Mouse (Mus musculus) embryonic facial prominence, embryonic 14.5 days (tissue): ENCODE measurements around the gene Sema4d. TPM values are rescaled to one million over a fixed set of nuclear protein-coding genes. Genes with fewer than 3 reads are reported as not detected.
"Not testable (repeated sequence)": the region's sequence is repeated elsewhere in the genome, so short reads cannot be mapped to it uniquely, and the experiment has no call there.

Experiments
- ATAC-seq: fragments of 200-750 bp; cut with Nextera tagmentation; 2 replicates; pipeline ENCODE4 v1.8.0; 2017; ENCODE audit warnings: low read depth, moderate number of reproducible peaks, moderate TSS enrichment
- DNase-seq: peaks from one replicate; pipeline ENCODE4 v3.0.0-alpha.2; 2015; ENCODE audit warnings: low spot score
- H3K27ac ChIP-seq: fragments of 300-500 bp; sonication (generic); replicated peaks from 2 replicates; pipeline ENCODE4 v1.5.1; 2014; ENCODE audit warnings: low read depth, mild to moderate bottlenecking, low read length, moderate library complexity
- H3K27me3 ChIP-seq: fragments of 300-500 bp; sonication (generic); replicated peaks from 2 replicates; pipeline ENCODE4 v1.6.1; 2014; ENCODE audit warnings: low read length; ENCODE audit not compliant: control insufficient read depth, insufficient read depth
- H3K36me3 ChIP-seq: fragments of 300-500 bp; sonication (generic); 2 replicates; pipeline ENCODE4 v1.6.1; 2014; ENCODE audit warnings: low read length, mixed read lengths; ENCODE audit not compliant: control insufficient read depth, insufficient read depth
- H3K4me1 ChIP-seq: fragments of 300-500 bp; sonication (generic); 2 replicates; pipeline ENCODE4 v1.6.1; 2014; ENCODE audit warnings: antibody characterized with exemption, low read length; ENCODE audit not compliant: control insufficient read depth, insufficient read depth
- H3K4me2 ChIP-seq: fragments of 300-500 bp; sonication (generic); 2 replicates; pipeline ENCODE4 v1.6.1; 2014; ENCODE audit warnings: low read depth, mild to moderate bottlenecking, low read length, moderate library complexity, mixed read lengths
- H3K4me3 ChIP-seq: fragments of 300-500 bp; sonication (generic); 2 replicates; pipeline ENCODE4 v1.5.1; 2014; ENCODE audit warnings: low read depth, mild to moderate bottlenecking, low read length
- H3K9ac ChIP-seq: fragments of 300-500 bp; sonication (generic); 2 replicates; pipeline ENCODE4 v1.6.1; 2014; ENCODE audit warnings: low read depth, mild to moderate bottlenecking, low read length, moderate library complexity, mixed read lengths
- H3K9me3 ChIP-seq: fragments of 300-500 bp; sonication (generic); 2 replicates; pipeline ENCODE4 v1.6.1; 2016; ENCODE audit warnings: low read length; ENCODE audit not compliant: control insufficient read depth
- WGBS: fragments of 180-500 bp; shearing (Covaris S2); extraction: QIAGEN DNeasy Blood & Tissue Kit; methylation state at CpG from one replicate; pipeline ENCODE4 v1.1.7; 2014; 5-methylcytosine and 5-hydroxymethylcytosine counted together
- polyA plus RNA-seq: library from polyadenylated mRNA; unstranded; fragments of >200 nt; fragmentation: Nextera tagmentation; extraction: Ambion mirVana; gene quantifications from 2 replicates; pipeline ENCODE4 v1.2.1, GENCODE M21; 2014

The Sema4d gene
- polyA plus RNA-seq, 1 experiment from 2014 or later: 11.7 TPM

GRCm38 (mm10) chr13:51835208-51835607, 41.7 kb upstream of the Sema4d start:
- H3K9me3 ChIP-seq, H3K36me3 ChIP-seq, H3K27me3 ChIP-seq, H3K4me3 ChIP-seq, H3K9ac ChIP-seq, H3K4me2 ChIP-seq, DNase-seq, ATAC-seq, H3K27ac ChIP-seq, H3K4me1 ChIP-seq: not testable (repeated sequence)
- 77% methylated on average over 4 of the region's 4 CpGs for WGBS

GRCm38 (mm10) chr13:51834520-51834919, 41.0 kb upstream of the Sema4d start:
- ATAC-seq (no peak), DNase-seq (no peak)
- no peak overlapping the region for H3K27ac ChIP-seq
- no peaks in the 10 kb centered on the region for H3K9me3 ChIP-seq
- 79% methylated on average over 2 of the region's 2 CpGs for WGBS
- no peaks in the 10 kb centered on the region for H3K4me1 ChIP-seq
- H3K4me3 ChIP-seq: no peak overlapping the region
- no peak overlapping the region for H3K4me2 ChIP-seq
- H3K27me3 ChIP-seq: no peaks in the 10 kb centered on the region
- no peaks in the 10 kb centered on the region for H3K36me3 ChIP-seq
- no peak overlapping the region for H3K9ac ChIP-seq

- H3K27me3 ChIP-seq, DNase-seq, H3K36me3 ChIP-seq, H3K4me3 ChIP-seq, ATAC-seq, H3K4me1 ChIP-seq, H3K27ac ChIP-seq, H3K9me3 ChIP-seq, H3K9ac ChIP-seq, H3K4me2 ChIP-seq: not testable (repeated sequence)
- 63% methylated on average over 8 of the region's 8 CpGs for WGBS
Measured at GRCm38 (mm10) chr13:51834024-51834423, 40.5 kb upstream of the Sema4d start.

- no peak overlapping the region for H3K9ac ChIP-seq
- no peaks in the 10 kb centered on the region for H3K36me3 ChIP-seq
- ATAC-seq: 0 out of 2 replicates have a peak, but pooled peaks have one; percentile 35
- H3K9me3 ChIP-seq: no peaks in the 10 kb centered on the region
- no peak for DNase-seq
- no peaks in the 10 kb centered on the region for H3K27me3 ChIP-seq
- H3K4me2 ChIP-seq: no peak overlapping the region
- H3K27ac ChIP-seq: no peak overlapping the region
- 56% methylated on average over 2 of the region's 2 CpGs for WGBS
- no peak overlapping the region for H3K4me3 ChIP-seq
- H3K4me1 ChIP-seq: no peaks in the 10 kb centered on the region
Measured at GRCm38 (mm10) chr13:51833611-51834010, 40.1 kb upstream of the Sema4d start.

- Histone ChIP-seq H3K9me3 (no peaks in the 10 kb centered on the region), H3K36me3 (no peaks in the 10 kb centered on the region), H3K27me3 (no peaks in the 10 kb centered on the region), H3K9ac (no peak overlapping the region), H3K4me3 (no peak overlapping the region), H3K4me2 (no peak overlapping the region), H3K4me1 (no peaks in the 10 kb centered on the region), H3K27ac (no peak overlapping the region)
- DNase-seq (no peak), ATAC-seq (no peak)
- WGBS: 85% methylated on average over 6 of the region's 6 CpGs
Measured at GRCm38 (mm10) chr13:51832491-51832890, 38.9 kb upstream of the Sema4d start.

GRCm38 (mm10) chr13:51830744-51831450, 37.4 kb upstream of the Sema4d start:
- H3K4me3 ChIP-seq: no peak overlapping the region
- no peak overlapping the region for H3K27ac ChIP-seq
- 34% methylated on average over 10 of the region's 10 CpGs for WGBS
- H3K9ac ChIP-seq: no peak overlapping the region
- H3K9me3 ChIP-seq: no peaks in the 10 kb centered on the region
- DNase-seq (no peak), ATAC-seq (no peak)
- no peak overlapping the region for H3K4me2 ChIP-seq
- H3K36me3 ChIP-seq: no peaks in the 10 kb centered on the region
- no peaks in the 10 kb centered on the region for H3K27me3 ChIP-seq
- H3K4me1 ChIP-seq: no peaks in the 10 kb centered on the region

GRCm38 (mm10) chr13:51823822-51824495, 30.4 kb upstream of the Sema4d start:
- ATAC-seq (no peak), DNase-seq (peak; percentile 53)
- no peak overlapping the region for H3K9ac ChIP-seq
- H3K4me3 ChIP-seq: no peak overlapping the region
- no peaks in the 10 kb centered on the region for H3K9me3 ChIP-seq
- no peak overlapping the region for H3K27ac ChIP-seq
- H3K4me1 ChIP-seq: peaks cover 15% of the 10 kb centered on the region; the same call in 1 of the 2 replicates
- H3K36me3 ChIP-seq: no peaks in the 10 kb centered on the region
- 43% methylated on average over 8 of the region's 8 CpGs for WGBS
- no peak overlapping the region for H3K4me2 ChIP-seq
- no peaks in the 10 kb centered on the region for H3K27me3 ChIP-seq

GRCm38 (mm10) chr13:51821988-51822387, 28.4 kb upstream of the Sema4d start:
- peaks cover 15% of the 10 kb centered on the region; the same call in 1 of the 2 replicates for H3K4me1 ChIP-seq
- no peak overlapping the region for H3K4me3 ChIP-seq
- H3K36me3 ChIP-seq: no peaks in the 10 kb centered on the region
- ATAC-seq: no peak
- no peak overlapping the region for H3K27ac ChIP-seq
- no peaks in the 10 kb centered on the region for H3K9me3 ChIP-seq
- H3K27me3 ChIP-seq: no peaks in the 10 kb centered on the region
- no peak overlapping the region for H3K9ac ChIP-seq
- H3K4me2 ChIP-seq: no peak overlapping the region
- 55% methylated on average over 2 of the region's 3 CpGs for WGBS
- no peak for DNase-seq

GRCm38 (mm10) chr13:51819351-51819750, 25.8 kb upstream of the Sema4d start:
- Histone ChIP-seq H3K27me3 (no peaks in the 10 kb centered on the region), H3K4me2 (no peak overlapping the region), H3K27ac (no peak overlapping the region), H3K9ac (no peak overlapping the region), H3K4me3 (no peak overlapping the region), H3K9me3 (no peaks in the 10 kb centered on the region), H3K36me3 (no peaks in the 10 kb centered on the region), H3K4me1 (peaks cover 15% of the 10 kb centered on the region; the same call in 1 of the 2 replicates)
- WGBS: 75% methylated on average over 6 of the region's 6 CpGs
- ATAC-seq: no peak
- DNase-seq: no peak
